Mouse (Mus musculus): ENCODE data around the gene Sbno2.

DNA sequence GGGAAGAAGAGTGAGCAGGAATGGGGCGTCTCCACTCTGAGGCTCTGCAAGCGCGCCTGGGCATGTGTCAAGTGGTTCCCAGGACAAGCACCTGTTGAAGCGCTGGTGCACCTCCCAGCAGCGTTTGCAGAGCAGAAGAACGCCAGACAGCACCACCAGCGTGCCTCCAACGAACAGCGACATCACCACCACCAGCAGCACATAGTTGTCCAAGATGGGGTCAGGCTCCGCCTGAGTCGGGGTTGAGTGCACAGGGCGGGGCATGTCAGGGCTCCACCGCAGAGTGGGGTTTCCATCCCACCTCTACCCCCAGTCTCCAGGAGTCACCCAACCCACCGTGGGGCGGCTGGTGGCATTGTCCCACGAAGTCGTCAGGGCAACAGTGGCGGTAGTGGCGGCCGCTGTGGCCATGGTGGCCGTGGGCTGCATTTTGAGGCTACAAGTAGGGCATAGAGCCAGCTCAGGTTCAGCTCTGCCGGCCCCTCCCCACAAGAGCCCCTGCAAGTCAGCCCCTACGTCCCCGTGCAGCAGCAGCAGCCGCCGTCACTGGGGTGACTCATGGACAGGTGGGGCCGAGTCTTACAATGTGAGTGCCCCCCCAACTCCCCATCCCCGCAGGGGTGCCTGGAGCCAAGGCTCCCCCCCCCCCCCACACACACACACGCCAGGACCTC lies 31.7 kb upstream of the Sbno2 start:
- TF ChIP-seq CTCF (conservative IDR thresholded peaks at IDR 0.05 in 1 of 2, IDR thresholded peaks at IDR 0.05 in 1 of 2; ENCODE audit: low read depth in 2 of 2, low read length in 2 of 2) (no peak), RAD21 (IDR thresholded peaks at IDR 0.05; ENCODE audit: low read depth, low read length) (no peak), JUND (conservative IDR thresholded peaks at IDR 0.05; ENCODE audit: low read depth, low read length) (no peak), MAX (IDR thresholded peaks at IDR 0.05; ENCODE audit: low read length) (no peak), NELFE (IDR thresholded peaks at IDR 0.05; ENCODE audit: low read depth, low read length) (no peak), EP300 (IDR thresholded peaks at IDR 0.05; ENCODE audit: low read length) (no peak), E2F4 (IDR thresholded peaks at IDR 0.05; ENCODE audit: insufficient replicate concordance, low read depth, low read length) (no peak), CHD2 (IDR thresholded peaks at IDR 0.05; ENCODE audit: low read length) (no peak), POLR2A (IDR thresholded peaks at IDR 0.05; ENCODE audit: low read depth, low read length) (no peak), MEF2A (IDR thresholded peaks at IDR 0.05; ENCODE audit: borderline replicate concordance, low read depth, low read length) (no peak)

Measured in CH12.LX (cell line).